Mouse (Mus musculus): ENCODE results near the gene Lsm10. TPM values are rescaled to one million over a fixed set of nuclear protein-coding genes. Genes with fewer than 3 reads are reported as not detected.

Lsm10 gene
- polyA plus RNA-seq, 1 experiment from 2014 or later = 27.7 TPM

GRCm38 (mm10) chr4:126113943-126114342, 17.5 kb downstream of the Lsm10 start:
- Histone ChIP-seq H3K36me3 (replicated peaks; ENCODE audit: insufficient read depth, low read length) (peaks cover 2% of the 10 kb centered on the region; the same call in 1 of the 2 replicates), H3K27me3 (ENCODE audit: insufficient read depth, low read length) (no peaks in the 10 kb centered on the region), H3K27ac (ENCODE audit: low read depth) (no peak overlapping the region), H3K4me2 (ENCODE audit: low read depth, low read length) (no peak overlapping the region), H3K9me3 (ENCODE audit: low read length) (no peaks in the 10 kb centered on the region), H3K4me1 (ENCODE audit: insufficient read depth) (peaks cover 40% of the 10 kb centered on the region), H3K9ac (replicated peaks) (no peak overlapping the region), H3K4me3 (ENCODE audit: low read depth, low read length) (no peak overlapping the region)
- WGBS (ENCODE audit: insufficient replicate concordance) = 8% methylated on average over 6 of the region's 6 CpGs
- TF ChIP-seq CTCF (IDR thresholded peaks at IDR 0.05; ENCODE audit: low read depth) (peak; percentile 72), EP300 (IDR thresholded peaks at IDR 0.05; ENCODE audit: low read depth) (no peak)
- peak; percentile 73 for DNase-seq
- peak; percentile 46 for ATAC-seq

- ATAC-seq = no peak
- DNase-seq = no peak
- Histone ChIP-seq H3K9me3 (ENCODE audit: low read length) (no peaks in the 10 kb centered on the region), H3K36me3 (replicated peaks; ENCODE audit: insufficient read depth, low read length) (peaks cover 2% of the 10 kb centered on the region; the same call in 1 of the 2 replicates), H3K27ac (ENCODE audit: low read depth) (peak overlapping the region; percentile 8; the same call in 1 of the 2 replicates), H3K4me1 (ENCODE audit: insufficient read depth) (peaks cover 25% of the 10 kb centered on the region), H3K9ac (replicated peaks) (no peak overlapping the region; the same call in 1 of the 2 replicates), H3K27me3 (ENCODE audit: insufficient read depth, low read length) (no peaks in the 10 kb centered on the region), H3K4me3 (ENCODE audit: low read depth, low read length) (no peak overlapping the region), H3K4me2 (ENCODE audit: low read depth, low read length) (no peak overlapping the region)
- 67% methylated on average over 9 of the region's 9 CpGs for WGBS (ENCODE audit: insufficient replicate concordance)
- TF ChIP-seq CTCF (IDR thresholded peaks at IDR 0.05; ENCODE audit: low read depth) (no peak), EP300 (IDR thresholded peaks at IDR 0.05; ENCODE audit: low read depth) (no peak)
Observed at GRCm38 (mm10) chr4:126115411-126115810, 19.0 kb downstream of the Lsm10 start.

GRCm38 (mm10) chr4:126115871-126116521, 19.6 kb downstream of the Lsm10 start:
- H3K27ac ChIP-seq (ENCODE audit: low read depth) = peak overlapping the region; percentile 8; the same call in 1 of the 2 replicates
- peaks cover 19% of the 10 kb centered on the region for H3K4me1 ChIP-seq (ENCODE audit: insufficient read depth)
- no peak overlapping the region for H3K4me3 ChIP-seq (ENCODE audit: low read depth, low read length)
- H3K36me3 ChIP-seq (replicated peaks; ENCODE audit: insufficient read depth, low read length) = peaks cover 2% of the 10 kb centered on the region; the same call in 1 of the 2 replicates
- H3K9ac ChIP-seq (replicated peaks) = no peak overlapping the region; the same call in 1 of the 2 replicates
- no peak for TF ChIP-seq EP300 (IDR thresholded peaks at IDR 0.05; ENCODE audit: low read depth)
- no peak for TF ChIP-seq CTCF (IDR thresholded peaks at IDR 0.05; ENCODE audit: low read depth)
- DNase-seq (no peak), ATAC-seq (peak; percentile 33; the same call in 1 of the 2 replicates)
- H3K27me3 ChIP-seq (ENCODE audit: insufficient read depth, low read length) = no peaks in the 10 kb centered on the region
- 64% methylated on average over 6 of the region's 6 CpGs for WGBS (ENCODE audit: insufficient replicate concordance)
- no peaks in the 10 kb centered on the region for H3K9me3 ChIP-seq (ENCODE audit: low read length)
- H3K4me2 ChIP-seq (ENCODE audit: low read depth, low read length) = no peak overlapping the region

- Histone ChIP-seq H3K4me1 (ENCODE audit: insufficient read depth) (peaks cover 14% of the 10 kb centered on the region), H3K27me3 (ENCODE audit: insufficient read depth, low read length) (no peaks in the 10 kb centered on the region), H3K9me3 (ENCODE audit: low read length) (no peaks in the 10 kb centered on the region), H3K27ac (ENCODE audit: low read depth) (no peak overlapping the region), H3K4me2 (ENCODE audit: low read depth, low read length) (no peak overlapping the region), H3K9ac (replicated peaks) (no peak overlapping the region), H3K36me3 (replicated peaks; ENCODE audit: insufficient read depth, low read length) (peaks cover 2% of the 10 kb centered on the region; the same call in 1 of the 2 replicates), H3K4me3 (ENCODE audit: low read depth, low read length) (no peak overlapping the region)
- no peak for DNase-seq
- ATAC-seq = no peak
- 80% methylated on average over 8 of the region's 8 CpGs for WGBS (ENCODE audit: insufficient replicate concordance)
- TF ChIP-seq CTCF (IDR thresholded peaks at IDR 0.05; ENCODE audit: low read depth) = no peak
- TF ChIP-seq EP300 (IDR thresholded peaks at IDR 0.05; ENCODE audit: low read depth) = no peak
Observed at GRCm38 (mm10) chr4:126117116-126117515, 20.7 kb downstream of the Lsm10 start.

GRCm38 (mm10) chr4:126118651-126119050, 22.2 kb downstream of the Lsm10 start:
- no peak overlapping the region for H3K9ac ChIP-seq (replicated peaks)
- ATAC-seq = no peak
- no peak for DNase-seq
- no peak overlapping the region for H3K27ac ChIP-seq (ENCODE audit: low read depth)
- H3K4me2 ChIP-seq (ENCODE audit: low read depth, low read length) = no peak overlapping the region
- H3K9me3 ChIP-seq (ENCODE audit: low read length) = no peaks in the 10 kb centered on the region
- no peak overlapping the region for H3K4me3 ChIP-seq (ENCODE audit: low read depth, low read length)
- WGBS (ENCODE audit: insufficient replicate concordance) = 88% methylated on average over 4 of the region's 4 CpGs
- H3K27me3 ChIP-seq (ENCODE audit: insufficient read depth, low read length) = no peaks in the 10 kb centered on the region
- H3K36me3 ChIP-seq (replicated peaks; ENCODE audit: insufficient read depth, low read length) = peaks cover 2% of the 10 kb centered on the region; the same call in 1 of the 2 replicates
- peaks cover 7% of the 10 kb centered on the region for H3K4me1 ChIP-seq (ENCODE audit: insufficient read depth)
- TF ChIP-seq CTCF (IDR thresholded peaks at IDR 0.05; ENCODE audit: low read depth) (no peak), EP300 (IDR thresholded peaks at IDR 0.05; ENCODE audit: low read depth) (no peak)

GRCm38 (mm10) chr4:126119051-126119450, 22.6 kb downstream of the Lsm10 start:
- Histone ChIP-seq H3K36me3 (replicated peaks; ENCODE audit: insufficient read depth, low read length) (peaks cover 2% of the 10 kb centered on the region; the same call in 1 of the 2 replicates), H3K4me3 (ENCODE audit: low read depth, low read length) (no peak overlapping the region), H3K27me3 (ENCODE audit: insufficient read depth, low read length) (no peaks in the 10 kb centered on the region), H3K9me3 (ENCODE audit: low read length) (no peaks in the 10 kb centered on the region), H3K27ac (ENCODE audit: low read depth) (no peak overlapping the region), H3K9ac (replicated peaks) (no peak overlapping the region), H3K4me2 (ENCODE audit: low read depth, low read length) (no peak overlapping the region), H3K4me1 (ENCODE audit: insufficient read depth) (peaks cover 7% of the 10 kb centered on the region)
- TF ChIP-seq CTCF (IDR thresholded peaks at IDR 0.05; ENCODE audit: low read depth) = no peak
- TF ChIP-seq EP300 (IDR thresholded peaks at IDR 0.05; ENCODE audit: low read depth) = no peak
- ATAC-seq (no peak), DNase-seq (no peak)
- 86% methylated on average over 1 of the region's 1 CpGs for WGBS (ENCODE audit: insufficient replicate concordance)

Data from liver, postnatal 0 days (tissue).